25 mouse cellular contexts compared by ENCODE assay signal in the genomic region with DNA sequence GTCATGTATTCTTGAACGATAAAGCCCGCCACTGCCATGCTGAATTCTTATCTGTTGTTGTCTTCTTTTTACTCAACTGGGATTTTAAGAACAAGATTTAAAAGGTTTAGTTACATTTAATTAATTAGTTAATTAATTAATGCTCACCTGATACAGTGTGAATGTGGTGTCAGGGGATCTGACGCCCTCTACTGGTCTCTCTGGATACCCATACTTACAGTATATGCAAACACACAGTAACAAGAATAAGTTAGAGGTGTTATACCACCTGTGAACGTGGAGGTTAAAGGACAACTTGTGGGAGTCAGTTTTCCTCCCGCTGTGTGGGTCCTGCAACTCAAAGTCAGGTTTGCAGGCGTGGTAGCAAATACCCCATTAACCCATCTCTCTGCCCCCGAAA. TPM values are rescaled to one million over a fixed set of nuclear protein-coding genes. Genes with fewer than 3 reads are reported as not detected.
DNase-seq lines count a peak whose midpoint lies in the region; ATAC-seq and TF ChIP-seq lines count a peak whose summit lies in the region.
"Had no signal": no experiment of that assay in that cellular context is flagged by ENCODE, and none has a peak within 500 bp of the region (broad histone marks: within the 10 kb centered on the region; RNA-seq: fewer than 3 reads in every experiment).

No protein-coding gene starts in this region.

- no peaks in the 10 kb centered on the region for H3K4me1 ChIP-seq in kidney, postnatal 0 days (replicated peaks; ENCODE audit: insufficient read depth, low read length)
- H3K4me1 ChIP-seq in lung, adult 2 months (ENCODE audit: control insufficient read depth, insufficient read depth, low read length): no peaks in the 10 kb centered on the region
- H3K4me1 ChIP-seq in stomach, postnatal 0 days (replicated peaks; ENCODE audit: control insufficient read depth, insufficient read depth): no peaks in the 10 kb centered on the region
- H3K4me1 ChIP-seq in embryonic facial prominence, embryonic 10.5 days: peaks cover 5% of the 10 kb centered on the region; the same call in 1 of the 2 replicates
- H3K4me1 ChIP-seq: forebrain, embryonic 12.5 days; hindbrain, embryonic 10.5 days; limb, embryonic 12.5 days; midbrain, embryonic 13.5 days; neural tube, embryonic 12.5 days had no signal

- H3K4me3 ChIP-seq in kidney, postnatal 0 days (replicated peaks; ENCODE audit: low read depth, low read length): no peak overlapping the region
- no peak overlapping the region for H3K4me3 ChIP-seq in lung, adult 2 months (replicated peaks; ENCODE audit: extremely low read depth, low read depth, low read length)
- no peak overlapping the region for H3K4me3 ChIP-seq in stomach, postnatal 0 days (ENCODE audit: low read depth, low read length)
- H3K4me3 ChIP-seq in embryonic facial prominence, embryonic 10.5 days: no peak overlapping the region
- H3K4me3 ChIP-seq: embryonic facial prominence, embryonic 13.5 days; erythroblast, embryonic 14.5 days; forebrain, embryonic 12.5 days; heart, embryonic 12.5 days; hindbrain, embryonic 10.5 days; limb, embryonic 12.5 days; midbrain, embryonic 13.5 days; neural tube, embryonic 12.5 days had no signal

- no peak for ATAC-seq in CD4-positive, CD25-positive, alpha-beta regulatory T cell, adult 4 months
- ATAC-seq in kidney, postnatal 0 days (replicated peaks; ENCODE audit: low FRiP score, low read depth): no peak
- no peak for ATAC-seq in stomach, postnatal 0 days (ENCODE audit: low FRiP score, low TSS enrichment)
- ATAC-seq: hindbrain, embryonic 16.5 days; midbrain, embryonic 13.5 days had no signal

- DNase-seq in CD4-positive, CD25-positive, alpha-beta regulatory T cell, adult 2 months (ENCODE audit: low read depth, low spot score): peak; percentile 8
- no peak for DNase-seq in kidney, postnatal 0 days (ENCODE audit: low spot score)
- no peak for DNase-seq in kidney, adult 11 months
- peak; percentile 20 for DNase-seq in lung, postnatal 36 days
- no peak for DNase-seq in lung, adult 2 months
- DNase-seq in stomach, postnatal 0 days (ENCODE audit: low spot score): no peak
- DNase-seq in embryonic facial prominence, embryonic 10.5 days (ENCODE audit: low spot score): no peak
- DNase-seq: adrenal gland, postnatal 25 days; cerebellum, adult 8-10 months; heart, postnatal 10 days; kidney, adult 2 months; kidney, postnatal 10 days; right cerebral cortex, postnatal 14 days had no signal

- 77% methylated on average over 7 of the region's 7 CpGs for WGBS in kidney, postnatal 0 days
- WGBS in lung, adult 2 months: 72% methylated on average over 7 of the region's 7 CpGs
- WGBS in stomach, postnatal 0 days: 75% methylated on average over 7 of the region's 7 CpGs
- WGBS in embryonic facial prominence, embryonic 10.5 days: 81% methylated on average over 7 of the region's 7 CpGs

- no peak for TF ChIP-seq POLR2A in lung, adult 2 months (IDR thresholded peaks at IDR 0.05; ENCODE audit: borderline replicate concordance, extremely low read depth, low read depth, low read length)

- H3K9me3 ChIP-seq in kidney, postnatal 0 days (replicated peaks; ENCODE audit: low read length): no peaks in the 10 kb centered on the region
- H3K9me3 ChIP-seq in stomach, postnatal 0 days (ENCODE audit: control insufficient read depth, low read length): no peaks in the 10 kb centered on the region
- no peaks in the 10 kb centered on the region for H3K9me3 ChIP-seq in embryonic facial prominence, embryonic 10.5 days
- H3K9me3 ChIP-seq: embryonic facial prominence, embryonic 13.5 days; forebrain, embryonic 12.5 days; G1E; hindbrain, embryonic 10.5 days; limb, embryonic 12.5 days; neural tube, embryonic 12.5 days had no signal

- no peak overlapping the region for H3K27ac ChIP-seq in kidney, postnatal 0 days
- H3K27ac ChIP-seq in stomach, postnatal 0 days (replicated peaks): no peak overlapping the region
- no peak overlapping the region for H3K27ac ChIP-seq in embryonic facial prominence, embryonic 10.5 days (replicated peaks)
- H3K27ac ChIP-seq: embryonic facial prominence, embryonic 13.5 days; forebrain, embryonic 12.5 days; hindbrain, embryonic 10.5 days; limb, embryonic 12.5 days; liver, embryonic 14.5 days; midbrain, embryonic 13.5 days; neural tube, embryonic 12.5 days had no signal

- H3K9ac ChIP-seq in kidney, postnatal 0 days (ENCODE audit: low read depth, low read length): no peak overlapping the region
- no peak overlapping the region for H3K9ac ChIP-seq in stomach, postnatal 0 days (ENCODE audit: low read length)
- H3K9ac ChIP-seq: embryonic facial prominence, embryonic 13.5 days; forebrain, embryonic 12.5 days; heart, embryonic 12.5 days; limb, embryonic 12.5 days; liver, embryonic 14.5 days; midbrain, embryonic 13.5 days; neural tube, embryonic 12.5 days had no signal

- peak; percentile 48; the same call in 1 of the 2 replicates for TF ChIP-seq CTCF in kidney, postnatal 0 days (IDR thresholded peaks at IDR 0.05; ENCODE audit: low read depth)
- no peak for TF ChIP-seq CTCF in lung, adult 2 months (IDR thresholded peaks at IDR 0.05; ENCODE audit: insufficient read depth, low read length)
- peak; percentile 42 for TF ChIP-seq CTCF in stomach, postnatal 0 days (IDR thresholded peaks at IDR 0.05; ENCODE audit: low read depth)

- no peaks in the 10 kb centered on the region for H3K27me3 ChIP-seq in kidney, postnatal 0 days (ENCODE audit: insufficient read depth, low read length)
- no peaks in the 10 kb centered on the region for H3K27me3 ChIP-seq in stomach, postnatal 0 days (ENCODE audit: control insufficient read depth, insufficient read depth, low read length)
- peaks cover 10% of the 10 kb centered on the region for H3K27me3 ChIP-seq in embryonic facial prominence, embryonic 10.5 days (replicated peaks; ENCODE audit: low read depth, poor library complexity, severe bottlenecking)

- TF ChIP-seq EP300 in stomach, postnatal 0 days (optimal IDR thresholded peaks at IDR 0.05): no peak

- H3K36me3 ChIP-seq in kidney, postnatal 0 days (ENCODE audit: insufficient read depth, low read length): no peaks in the 10 kb centered on the region
- H3K36me3 ChIP-seq in stomach, postnatal 0 days (ENCODE audit: control insufficient read depth, insufficient read depth, low read length): no peaks in the 10 kb centered on the region
- H3K36me3 ChIP-seq in embryonic facial prominence, embryonic 10.5 days (replicated peaks): no peaks in the 10 kb centered on the region
- H3K36me3 ChIP-seq: embryonic facial prominence, embryonic 13.5 days; forebrain, embryonic 12.5 days; heart, embryonic 12.5 days; hindbrain, embryonic 10.5 days; limb, embryonic 12.5 days; midbrain, embryonic 13.5 days; neural tube, embryonic 12.5 days had no signal

- H3K4me2 ChIP-seq in kidney, postnatal 0 days (ENCODE audit: low read length): no peak overlapping the region
- H3K4me2 ChIP-seq in stomach, postnatal 0 days (replicated peaks; ENCODE audit: low read depth): no peak overlapping the region
- H3K4me2 ChIP-seq: embryonic facial prominence, embryonic 13.5 days; forebrain, embryonic 12.5 days; heart, embryonic 12.5 days; limb, embryonic 12.5 days; midbrain, embryonic 13.5 days; neural tube, embryonic 12.5 days had no signal

RNA-seq across cellular contexts. Expression of gene Tgfa, which starts 8.1 kb away (rescaled TPM):
- under 1 TPM in 1 of 2 experiments, not detected in 1; 0.30 TPM for polyA plus RNA-seq in CD4-positive, CD25-positive, alpha-beta regulatory T cell, adult 4 months (2017; shearing (Covaris generic))
- 5.7 and 6.1 TPM in 2 replicates for polyA plus RNA-seq in kidney, postnatal 0 days (2015; fragmentation: Nextera tagmentation; extraction: Ambion mirVana)
- polyA plus RNA-seq in lung, adult 2 months (2012; rRNA removed): 8.2 and 11.2 TPM in 2 replicates
- polyA plus RNA-seq in stomach, postnatal 0 days (2015; fragmentation: Nextera tagmentation; extraction: Ambion mirVana): 8.7 and 9.1 TPM in 2 replicates
- polyA plus RNA-seq in embryonic facial prominence, embryonic 10.5 days (2016; fragmentation: Nextera tagmentation; extraction: Ambion mirVana): 2.1 and 2.4 TPM in 2 replicates
- polyA plus RNA-seq: erythroblast, embryonic 14.5 days had no signal

Comparison
In these comparisons a context has a peak if more than half of its experiments do, and no peak if none do; other contexts are left out.
1. DNase-seq: peak in CD4-positive, CD25-positive, alpha-beta regulatory T cell, adult 2 months (single experiment) and lung, postnatal 36 days (single experiment); none in kidney, postnatal 0 days (single experiment), kidney, adult 11 months (single experiment), lung, adult 2 months (single experiment), stomach, postnatal 0 days (single experiment) and embryonic facial prominence, embryonic 10.5 days (single experiment).